Mouse (Mus musculus) cerebellum, adult 2 months (tissue): Measurements from ENCODE around the gene Dnmbp. TPM values are rescaled to one million over a fixed set of nuclear protein-coding genes. Genes with fewer than 3 reads are reported as not detected.
A peak's percentile ranks its signal among the peaks of the same experiment; 100 is the strongest.

Source experiments
- DNase-seq, 2 experiments: peaks; one replicate each; pipeline ENCODE4 v3.0.0; 2021
- H3K27ac ChIP-seq: fragments of 200-500 bp; 2 replicates; pipeline ENCODE4 v1.5.1; 2012; ENCODE audit warnings: low read length, control low read depth, inconsistent platforms; ENCODE audit not compliant: insufficient read depth
- H3K27me3 ChIP-seq: fragments of 200-500 bp; 2 replicates; pipeline ENCODE4 v1.6.1; 2012; ENCODE audit warnings: inconsistent platforms, mild to moderate bottlenecking, low read length, moderate library complexity; ENCODE audit not compliant: control insufficient read depth, insufficient read depth
- H3K4me1 ChIP-seq: fragments of 200-500 bp; 2 replicates; pipeline ENCODE4 v1.6.1; 2011; ENCODE audit warnings: low read length; ENCODE audit not compliant: control insufficient read depth, insufficient read depth
- H3K4me3 ChIP-seq: fragments of 200-500 bp; replicated peaks from 2 replicates; pipeline ENCODE3; 2011; ENCODE audit warnings: mild to moderate bottlenecking, low read depth, low read length, control low read depth; ENCODE audit not compliant: insufficient read depth
- CTCF ChIP-seq: fragments of 200-500 bp; IDR thresholded peaks from 2 replicates; pipeline ENCODE4 v1.5.1; 2011; ENCODE audit warnings: low read depth, mild to moderate bottlenecking, control low read depth, low read length, moderate library complexity, borderline replicate concordance; ENCODE audit not compliant: insufficient read depth
- POLR2A ChIP-seq: fragments of 200-500 bp; IDR thresholded peaks from 2 replicates; pipeline ENCODE4 v1.6.1; 2011; ENCODE audit warnings: low read length, control low read depth, borderline replicate concordance; ENCODE audit not compliant: insufficient read depth
- WGBS: fragments of 180-500 bp; shearing (Covaris S2); methylation state at CpG from one replicate; pipeline ENCODE4 v1.1.7; 2018; 5-methylcytosine and 5-hydroxymethylcytosine counted together
- polyA plus RNA-seq: library from polyadenylated mRNA; depleted of rRNA; stranded (reverse); fragments of >200 nt; gene quantifications from 2 replicates; pipeline ENCODE4 v1.2.3, GENCODE M21; 2012

Gene Dnmbp
- polyA plus RNA-seq, 1 experiment: 13.3 TPM

DNA sequence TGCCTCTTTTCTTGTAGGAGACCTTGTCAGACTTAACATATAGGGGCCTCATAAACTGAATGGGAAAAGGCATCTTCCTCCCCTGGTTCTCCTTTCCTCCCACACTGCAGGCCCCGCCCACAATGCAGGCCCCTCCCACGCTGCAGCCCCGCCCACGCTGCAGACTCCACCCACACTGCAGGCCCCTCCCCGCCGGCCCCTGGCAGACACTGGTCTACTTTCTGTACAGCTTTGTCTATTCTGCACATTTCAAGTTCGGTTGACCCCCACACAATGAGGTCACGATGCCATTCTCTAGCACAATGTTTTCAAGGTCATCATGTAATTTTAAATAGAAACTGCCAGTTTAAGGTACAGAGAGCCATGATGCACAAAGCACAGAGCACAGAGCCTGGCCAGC, 15.6 kb downstream of the Dnmbp start:
- Histone ChIP-seq H3K4me1 (peaks cover 11% of the 10 kb centered on the region), H3K4me3 (no peak overlapping the region), H3K27ac (no peak overlapping the region), H3K27me3 (no peaks in the 10 kb centered on the region)
- 70% methylated on average over 8 of the region's 8 CpGs for WGBS
- no peak for DNase-seq
- TF ChIP-seq POLR2A: no peak
- TF ChIP-seq CTCF: no peak

GRCm38 (mm10) chr19:43922963-43923362, 17.0 kb downstream of the Dnmbp start:
- no peak for DNase-seq
- 94% methylated on average over 7 of the region's 7 CpGs for WGBS
- peaks cover 11% of the 10 kb centered on the region for H3K4me1 ChIP-seq
- no peak overlapping the region for H3K27ac ChIP-seq
- H3K27me3 ChIP-seq: no peaks in the 10 kb centered on the region
- H3K4me3 ChIP-seq: no peak overlapping the region
- TF ChIP-seq CTCF (peak; percentile 19; the same call in 1 of the 2 replicates), POLR2A (no peak)

GRCm38 (mm10) chr19:43921410-43921809, 18.6 kb downstream of the Dnmbp start:
- 80% methylated on average over 13 of the region's 13 CpGs for WGBS
- peaks cover 5% of the 10 kb centered on the region for H3K4me1 ChIP-seq
- H3K4me3 ChIP-seq: no peak overlapping the region
- H3K27ac ChIP-seq: no peak overlapping the region
- no peak for DNase-seq
- H3K27me3 ChIP-seq: no peaks in the 10 kb centered on the region
- no peak for TF ChIP-seq CTCF
- TF ChIP-seq POLR2A: no peak

- no peak overlapping the region for H3K4me3 ChIP-seq
- H3K27ac ChIP-seq: no peak overlapping the region
- no peak for DNase-seq
- 55% methylated on average over 32 of the region's 32 CpGs for WGBS
- peaks cover 3% of the 10 kb centered on the region for H3K4me1 ChIP-seq
- H3K27me3 ChIP-seq: no peaks in the 10 kb centered on the region
- TF ChIP-seq POLR2A (no peak), CTCF (no peak)
These were observed 19.3 kb downstream of the Dnmbp start for GRCm38 (mm10) chr19:43920453-43921300.

DNA sequence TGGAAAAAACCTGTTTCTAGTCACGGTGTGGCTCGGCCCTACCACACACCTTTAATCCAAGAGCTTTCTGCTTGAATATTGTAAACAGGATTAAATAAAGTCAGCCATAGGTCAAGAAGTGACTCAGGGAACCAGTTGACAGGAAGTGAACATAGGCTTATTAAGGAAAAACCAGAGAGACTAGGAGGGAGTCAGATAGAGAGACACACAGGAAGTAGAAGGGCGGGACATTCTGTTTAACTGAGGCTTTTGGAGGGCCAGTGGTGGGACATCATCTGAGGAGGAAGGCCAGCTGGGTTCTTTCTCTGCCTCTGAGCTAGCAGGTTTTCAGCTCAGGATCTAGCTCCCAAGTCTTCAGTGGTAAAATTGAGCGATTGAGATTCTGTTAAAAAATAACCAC, 20.1 kb downstream of the Dnmbp start:
- DNase-seq: no peak
- H3K27me3 ChIP-seq: no peaks in the 10 kb centered on the region
- TF ChIP-seq CTCF: no peak
- no peak for TF ChIP-seq POLR2A
- peaks cover 3% of the 10 kb centered on the region for H3K4me1 ChIP-seq
- H3K27ac ChIP-seq: no peak overlapping the region
- H3K4me3 ChIP-seq: no peak overlapping the region
- WGBS: 65% methylated on average over 4 of the region's 4 CpGs

- 85% methylated on average over 3 of the region's 3 CpGs for WGBS
- H3K27ac ChIP-seq: no peak overlapping the region
- H3K4me3 ChIP-seq: no peak overlapping the region
- peaks cover 3% of the 10 kb centered on the region for H3K4me1 ChIP-seq
- H3K27me3 ChIP-seq: no peaks in the 10 kb centered on the region
- no peak for TF ChIP-seq POLR2A
- DNase-seq: no peak
These were observed 21.2 kb downstream of the Dnmbp start for GRCm38 (mm10) chr19:43918834-43919233.

DNA sequence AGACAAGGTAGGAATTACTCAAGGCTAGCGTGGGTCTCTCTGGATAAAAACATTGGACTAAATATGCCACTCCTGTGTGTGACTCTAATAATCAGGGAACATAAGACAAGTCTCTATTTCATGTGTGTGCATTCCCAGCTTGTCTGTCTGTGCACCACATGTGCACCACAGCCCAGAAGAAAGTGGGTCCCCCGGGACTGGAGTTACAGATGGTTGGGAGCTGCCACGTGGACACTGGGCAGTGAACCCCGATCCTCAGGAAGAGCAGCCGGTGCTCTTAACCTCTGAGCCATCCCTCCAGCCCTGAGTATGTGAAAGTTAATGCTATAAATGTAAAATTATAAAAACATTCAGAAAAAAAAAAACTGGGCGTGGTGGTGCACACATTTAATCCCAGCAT, 22.2 kb downstream of the Dnmbp start:
- no peaks in the 10 kb centered on the region for H3K27me3 ChIP-seq
- 69% methylated on average over 6 of the region's 6 CpGs for WGBS
- H3K27ac ChIP-seq: no peak overlapping the region
- no peak overlapping the region for H3K4me3 ChIP-seq
- no peak for TF ChIP-seq POLR2A
- TF ChIP-seq CTCF: no peak
- peaks cover 3% of the 10 kb centered on the region for H3K4me1 ChIP-seq
- no peak for DNase-seq

DNA sequence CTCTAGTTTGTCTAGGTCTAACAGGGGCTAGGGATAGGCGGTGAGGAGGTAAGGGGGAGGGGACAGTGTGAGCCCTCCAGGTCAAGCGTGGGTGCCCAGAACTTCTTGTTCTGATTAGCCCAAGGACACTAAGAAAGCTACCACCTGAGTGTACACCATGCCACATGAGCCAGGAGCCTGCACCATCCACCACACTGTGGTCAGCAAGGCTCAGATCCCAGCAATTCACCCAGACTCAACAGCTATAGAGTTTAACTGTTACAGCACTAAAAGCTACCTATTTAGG, 22.6 kb downstream of the Dnmbp start:
- 82% methylated on average over 2 of the region's 2 CpGs for WGBS
- no peak overlapping the region for H3K27ac ChIP-seq
- no peaks in the 10 kb centered on the region for H3K27me3 ChIP-seq
- no peak overlapping the region for H3K4me3 ChIP-seq
- DNase-seq: no peak
- H3K4me1 ChIP-seq: peaks cover 3% of the 10 kb centered on the region
- TF ChIP-seq CTCF (no peak), POLR2A (no peak)
